Mouse (Mus musculus): ENCODE measurements around the gene 1700020A23Rik.

Gene 1700020A23Rik

DNA sequence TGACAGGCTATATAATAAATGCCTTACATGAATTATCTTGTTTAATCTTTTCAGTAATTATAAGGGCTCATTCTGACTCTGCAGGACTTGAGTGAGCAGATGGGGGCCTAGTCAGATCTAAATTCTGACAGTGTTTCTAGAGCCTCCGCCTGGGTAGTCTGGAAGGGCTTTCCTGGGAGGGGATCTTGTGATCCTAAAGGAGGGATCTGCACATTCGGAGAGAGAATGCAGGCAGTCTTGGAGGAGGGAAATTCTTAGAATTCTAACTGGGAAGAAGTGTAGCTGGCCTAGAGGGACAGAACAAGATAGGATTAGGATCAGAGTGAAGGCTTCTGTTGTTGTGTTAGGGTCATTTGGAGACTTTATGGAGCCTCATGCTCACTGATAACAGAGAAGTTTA is 47.2 kb downstream of the 1700020A23Rik start:
- no peak for DNase-seq

DNA sequence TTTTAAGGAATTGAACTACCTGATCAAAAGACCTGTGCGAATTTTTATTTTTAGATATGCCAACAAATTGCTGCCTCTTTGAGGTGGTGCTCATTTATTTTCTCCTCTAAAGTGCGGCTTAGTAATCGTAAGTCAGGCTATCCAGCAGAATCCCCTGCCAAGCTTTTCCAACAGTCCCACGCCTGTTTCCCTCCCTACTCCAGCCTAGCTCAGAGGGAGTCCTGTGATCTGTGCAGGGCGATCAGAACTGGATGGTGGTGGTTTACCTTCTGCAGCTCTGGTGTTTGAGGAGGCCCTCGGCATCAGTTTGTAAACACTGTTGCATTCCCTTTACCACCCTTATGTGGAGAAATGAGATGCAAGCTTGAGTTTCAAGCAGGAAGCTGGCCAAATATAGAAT is 48.4 kb downstream of the 1700020A23Rik start:
- peak; percentile 18 to 22 for DNase-seq

DNA sequence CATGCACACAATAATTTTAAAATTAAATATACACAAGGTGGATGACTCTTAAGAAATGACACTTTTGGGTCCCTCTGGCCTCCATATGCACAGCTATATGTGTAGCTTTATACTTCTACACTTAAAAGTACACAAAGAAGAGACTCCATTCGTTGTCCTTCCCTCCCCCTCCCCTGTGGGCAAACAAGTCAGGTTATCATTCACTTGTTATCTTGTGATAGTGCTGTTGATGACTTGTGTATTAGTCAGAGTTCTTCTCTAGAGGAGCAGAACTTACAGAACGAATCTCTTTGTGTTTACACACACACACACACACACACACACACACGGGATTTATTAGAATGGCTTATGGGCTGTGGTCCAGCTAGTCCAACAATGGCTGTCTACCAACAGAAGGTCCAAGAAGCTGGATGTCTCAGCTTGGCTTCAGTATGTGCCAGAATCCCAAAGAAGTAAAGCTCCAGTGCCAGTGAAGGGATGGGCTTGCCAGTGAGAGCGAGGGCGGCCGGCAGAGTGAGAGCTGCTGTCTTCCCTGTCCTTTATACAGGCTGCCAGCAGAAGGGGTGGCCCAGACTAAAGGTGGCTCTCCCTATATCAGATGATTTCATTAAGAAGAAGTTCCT is 49.8 kb downstream of the 1700020A23Rik start:
- DNase-seq, result peak; percentile 62 to 65

All from cerebellum, adult 18-20 months (tissue).